Mouse (Mus musculus) urinary bladder, postnatal 4 days (tissue): Measurements from ENCODE around the gene Fyn.

ENCODE experiments used
- DNase-seq, 2 experiments: peaks; one replicate each; pipeline ENCODE4 v3.0.0; 2021 to 2022; ENCODE audit warnings: low spot score in 2 of 2

Fyn gene

GRCm38 (mm10) chr10:39368572-39369135, at the start of gene Fyn:
Gene Fyn (plus strand): TSS chr10:39368855.
- DNase-seq = no peak

GRCm38 (mm10) chr10:39320798-39321622, 47.6 kb upstream of the Fyn start:
- no peak for DNase-seq

GRCm38 (mm10) chr10:39321623-39321985, 47.1 kb upstream of the Fyn start:
- no peak for DNase-seq

- DNase-seq = no peak
Observed at GRCm38 (mm10) chr10:39322143-39322542, 46.5 kb upstream of the Fyn start.

- no peak for DNase-seq
Observed at GRCm38 (mm10) chr10:39324291-39324690, 44.4 kb upstream of the Fyn start.

- DNase-seq = no peak
Observed at GRCm38 (mm10) chr10:39328661-39329060, 40.0 kb upstream of the Fyn start.

- no peak for DNase-seq
Observed at GRCm38 (mm10) chr10:39334320-39334719, 34.3 kb upstream of the Fyn start.

- no peak for DNase-seq
Observed at GRCm38 (mm10) chr10:39335880-39336279, 32.8 kb upstream of the Fyn start.

- no peak for DNase-seq
Observed at GRCm38 (mm10) chr10:39339189-39339968, 29.3 kb upstream of the Fyn start.

GRCm38 (mm10) chr10:39339969-39340236, 28.8 kb upstream of the Fyn start:
- no peak for DNase-seq

GRCm38 (mm10) chr10:39343551-39343950, 25.1 kb upstream of the Fyn start:
- no peak for DNase-seq

- no peak for DNase-seq
Observed at GRCm38 (mm10) chr10:39345921-39346320, 22.7 kb upstream of the Fyn start.

GRCm38 (mm10) chr10:39349781-39350364, 18.8 kb upstream of the Fyn start:
- no peak for DNase-seq

GRCm38 (mm10) chr10:39364196-39364595, 4.5 kb upstream of the Fyn start:
- DNase-seq = no peak

GRCm38 (mm10) chr10:39369502-39369931, 862 bp downstream of the Fyn start:
- peak; percentile 93 for DNase-seq

- DNase-seq = peak in 1 of 2 experiments; percentile 29
Observed at GRCm38 (mm10) chr10:39369977-39370785, 1.5 kb downstream of the Fyn start.

- DNase-seq = no peak
Observed at GRCm38 (mm10) chr10:39370786-39371221, 2.1 kb downstream of the Fyn start.

- DNase-seq = no peak
Observed at GRCm38 (mm10) chr10:39371467-39371866, 2.8 kb downstream of the Fyn start.

GRCm38 (mm10) chr10:39371991-39372390, 3.3 kb downstream of the Fyn start:
- DNase-seq = no peak

GRCm38 (mm10) chr10:39376676-39377075, 8.0 kb downstream of the Fyn start:
- DNase-seq = no peak

- DNase-seq = no peak
Observed at GRCm38 (mm10) chr10:39377219-39377618, 8.6 kb downstream of the Fyn start.
